Mouse (Mus musculus): ENCODE measurements around the gene Ankrd16. TPM values are rescaled to one million over a fixed set of nuclear protein-coding genes. Genes with fewer than 3 reads are reported as not detected.

The Ankrd16 gene
- 30.5 and 36.3 TPM in 2 replicates for polyA plus RNA-seq (2012; rRNA removed)

GRCm38 (mm10) chr2:11777091-11778068, at the start of gene Ankrd16, which contains the start of gene Fbh1:
Gene Ankrd16 (plus strand): TSS chr2:11777876.
Gene Fbh1 (minus strand): TSS chr2:11777582.

Other genes with a start within 250 kb of the Ankrd16 start
- 12.1 and 14.9 TPM in 2 replicates for gene Pfkfb3, start 223.8 kb upstream of the Ankrd16 start, polyA plus RNA-seq (2012; rRNA removed)
- 45.7 and 51.2 TPM in 2 replicates for gene Rbm17, start 173.7 kb upstream of the Ankrd16 start, polyA plus RNA-seq (2012; rRNA removed)
- gene Gm17490, start 151.6 kb upstream of the Ankrd16 start, polyA plus RNA-seq (2012; rRNA removed): not detected in 2 replicates
- 0.02 TPM in 2 replicates for gene Il2ra, start 135.1 kb upstream of the Ankrd16 start, polyA plus RNA-seq (2012; rRNA removed)
- 31.3 and 35.0 TPM in 2 replicates for gene Il15ra, start 72.6 kb upstream of the Ankrd16 start, polyA plus RNA-seq (2012; rRNA removed)
- 20.1 and 20.9 TPM in 2 replicates for gene Fbh1, start 294 bp upstream of the Ankrd16 start, polyA plus RNA-seq (2012; rRNA removed)